Mouse (Mus musculus): ENCODE results near the gene Eda. TPM values are rescaled to one million over a fixed set of nuclear protein-coding genes. Genes with fewer than 3 reads are reported as not detected.

Eda gene
- polyA plus RNA-seq (2014; fragmentation: Illumina TruSeq; extraction: RNeasy Lipid Tissue Mini Kit (QIAGEN cat#74804); ENCODE audit: low read depth, low replicate concordance) = 1.1 TPM

GRCm38 (mm10) chrX:99975250-99975984, at the start of gene Eda:
TSS of gene Eda (plus strand) at chrX:99975606.

GRCm38 (mm10) chrX:100428693-100429092, 453.3 kb downstream of the Eda start, which contains the start of gene Otud6a:
TSS of gene Otud6a (plus strand) at chrX:100429013.

GRCm38 (mm10) chrX:100442617-100443016, 467.2 kb downstream of the Eda start, which contains the start of gene Awat2:
TSS of gene Awat2 (minus strand) at chrX:100442717.

Other genes with a start within 250 kb of the Eda start
- gene Tmem28, start 154.6 kb upstream of the Eda start, polyA plus RNA-seq (2014; fragmentation: Illumina TruSeq; extraction: RNeasy Lipid Tissue Mini Kit (QIAGEN cat#74804); ENCODE audit: low read depth, low replicate concordance) = 0.28 TPM